Mouse (Mus musculus): ENCODE data around the gene Fam174b. TPM values are rescaled to one million over a fixed set of nuclear protein-coding genes. Genes with fewer than 3 reads are reported as not detected.

Fam174b gene
- polyA plus RNA-seq, 1 experiment = 8.8 TPM

GRCm38 (mm10) chr7:73747531-73747930 is 7.4 kb downstream of the Fam174b start:
- no peaks in the 10 kb centered on the region for H3K4me1 ChIP-seq (ENCODE audit: control insufficient read depth, insufficient read depth, low read length)
- H3K4me3 ChIP-seq (ENCODE audit: insufficient read depth, low read length) = no peak overlapping the region
- TF ChIP-seq POLR2A (IDR thresholded peaks at IDR 0.05; ENCODE audit: low read depth, low read length) (no peak), CTCF (IDR thresholded peaks at IDR 0.05; ENCODE audit: borderline replicate concordance, insufficient read depth, low read length) (no peak)
- no peak overlapping the region for H3K27ac ChIP-seq (ENCODE audit: insufficient read depth, low read length)

- no peak for TF ChIP-seq POLR2A (IDR thresholded peaks at IDR 0.05; ENCODE audit: low read depth, low read length)
- TF ChIP-seq CTCF (IDR thresholded peaks at IDR 0.05; ENCODE audit: borderline replicate concordance, insufficient read depth, low read length) = no peak
- no peaks in the 10 kb centered on the region for H3K4me1 ChIP-seq (ENCODE audit: control insufficient read depth, insufficient read depth, low read length)
- no peak overlapping the region for H3K27ac ChIP-seq (ENCODE audit: insufficient read depth, low read length)
These were observed 8.5 kb downstream of the Fam174b start for GRCm38 (mm10) chr7:73748437-73749108.

GRCm38 (mm10) chr7:73749339-73749738 is 9.2 kb downstream of the Fam174b start:
- no peak overlapping the region for H3K27ac ChIP-seq (ENCODE audit: insufficient read depth, low read length)
- H3K4me1 ChIP-seq (ENCODE audit: control insufficient read depth, insufficient read depth, low read length) = no peaks in the 10 kb centered on the region
- H3K4me3 ChIP-seq (ENCODE audit: insufficient read depth, low read length) = no peak overlapping the region
- TF ChIP-seq POLR2A (IDR thresholded peaks at IDR 0.05; ENCODE audit: low read depth, low read length) (no peak), CTCF (IDR thresholded peaks at IDR 0.05; ENCODE audit: borderline replicate concordance, insufficient read depth, low read length) (no peak)

More at GRCm38 (mm10) chr7:73748437-73749108, 8.5 kb downstream of the Fam174b start:
- H3K4me3 ChIP-seq (ENCODE audit: insufficient read depth, low read length) = no peak overlapping the region

GRCm38 (mm10) chr7:73749983-73750382 is 9.9 kb downstream of the Fam174b start:
- Histone ChIP-seq H3K27ac (ENCODE audit: insufficient read depth, low read length) (no peak overlapping the region), H3K4me3 (ENCODE audit: insufficient read depth, low read length) (no peak overlapping the region), H3K4me1 (ENCODE audit: control insufficient read depth, insufficient read depth, low read length) (no peaks in the 10 kb centered on the region)
- TF ChIP-seq POLR2A (IDR thresholded peaks at IDR 0.05; ENCODE audit: low read depth, low read length) (no peak), CTCF (IDR thresholded peaks at IDR 0.05; ENCODE audit: borderline replicate concordance, insufficient read depth, low read length) (no peak)

- 0 out of 2 replicates have a peak, but pooled peaks cover 2% of the 10 kb centered on the region for H3K4me1 ChIP-seq (ENCODE audit: control insufficient read depth, insufficient read depth, low read length)
- no peak for TF ChIP-seq POLR2A (IDR thresholded peaks at IDR 0.05; ENCODE audit: low read depth, low read length)
- no peak for TF ChIP-seq CTCF (IDR thresholded peaks at IDR 0.05; ENCODE audit: borderline replicate concordance, insufficient read depth, low read length)
- no peak overlapping the region for H3K4me3 ChIP-seq (ENCODE audit: insufficient read depth, low read length)
- H3K27ac ChIP-seq (ENCODE audit: insufficient read depth, low read length) = no peak overlapping the region
These were observed 13.5 kb downstream of the Fam174b start for GRCm38 (mm10) chr7:73753598-73753997.

- no peak overlapping the region for H3K27ac ChIP-seq (ENCODE audit: insufficient read depth, low read length)
These were observed 15.4 kb downstream of the Fam174b start for GRCm38 (mm10) chr7:73755377-73756110.

GRCm38 (mm10) chr7:73761691-73762189 is 21.6 kb downstream of the Fam174b start:
- TF ChIP-seq POLR2A (IDR thresholded peaks at IDR 0.05; ENCODE audit: low read depth, low read length) = no peak
- TF ChIP-seq CTCF (IDR thresholded peaks at IDR 0.05; ENCODE audit: borderline replicate concordance, insufficient read depth, low read length) = no peak
- H3K27ac ChIP-seq (ENCODE audit: insufficient read depth, low read length) = no peak overlapping the region
- H3K4me1 ChIP-seq (ENCODE audit: control insufficient read depth, insufficient read depth, low read length) = no peaks in the 10 kb centered on the region
- H3K4me3 ChIP-seq (ENCODE audit: insufficient read depth, low read length) = no peak overlapping the region

More at GRCm38 (mm10) chr7:73755377-73756110, 15.4 kb downstream of the Fam174b start:
- TF ChIP-seq POLR2A (IDR thresholded peaks at IDR 0.05; ENCODE audit: low read depth, low read length) (no peak), CTCF (IDR thresholded peaks at IDR 0.05; ENCODE audit: borderline replicate concordance, insufficient read depth, low read length) (no peak)
- no peak overlapping the region for H3K4me3 ChIP-seq (ENCODE audit: insufficient read depth, low read length)
- 0 out of 2 replicates have a peak, but pooled peaks cover 2% of the 10 kb centered on the region for H3K4me1 ChIP-seq (ENCODE audit: control insufficient read depth, insufficient read depth, low read length)

- H3K4me1 ChIP-seq (ENCODE audit: control insufficient read depth, insufficient read depth, low read length) = no peaks in the 10 kb centered on the region
- no peak overlapping the region for H3K4me3 ChIP-seq (ENCODE audit: insufficient read depth, low read length)
- TF ChIP-seq POLR2A (IDR thresholded peaks at IDR 0.05; ENCODE audit: low read depth, low read length) (no peak), CTCF (IDR thresholded peaks at IDR 0.05; ENCODE audit: borderline replicate concordance, insufficient read depth, low read length) (no peak)
- H3K27ac ChIP-seq (ENCODE audit: insufficient read depth, low read length) = no peak overlapping the region
These were observed 24.6 kb downstream of the Fam174b start for GRCm38 (mm10) chr7:73764679-73765078.

- no peak overlapping the region for H3K27ac ChIP-seq (ENCODE audit: insufficient read depth, low read length)
- H3K4me3 ChIP-seq (ENCODE audit: insufficient read depth, low read length) = no peak overlapping the region
- H3K4me1 ChIP-seq (ENCODE audit: control insufficient read depth, insufficient read depth, low read length) = no peaks in the 10 kb centered on the region
- no peak for TF ChIP-seq POLR2A (IDR thresholded peaks at IDR 0.05; ENCODE audit: low read depth, low read length)
- TF ChIP-seq CTCF (IDR thresholded peaks at IDR 0.05; ENCODE audit: borderline replicate concordance, insufficient read depth, low read length) = no peak
These were observed 25.2 kb downstream of the Fam174b start for GRCm38 (mm10) chr7:73765186-73765903.
